Mouse (Mus musculus) embryonic facial prominence, embryonic 11.5 days (tissue): ENCODE results near the gene Nudt9. TPM values are rescaled to one million over a fixed set of nuclear protein-coding genes. Genes with fewer than 3 reads are reported as not detected.

Source experiments
- ATAC-seq: fragments of 200-750 bp; cut with Nextera tagmentation; replicated peaks from 2 replicates; pipeline ENCODE4 v1.8.0; 2017; ENCODE audit warnings: low read depth; ENCODE audit not compliant: insufficient number of reproducible peaks, low FRiP score, low TSS enrichment
- DNase-seq: peaks from one replicate; pipeline ENCODE4 v3.0.0-alpha.2; 2015; ENCODE audit warnings: low spot score
- H3K27ac ChIP-seq: fragments of 300-500 bp; sonication (generic); replicated peaks from 2 replicates; pipeline ENCODE4 v1.5.1; 2014; ENCODE audit warnings: mild to moderate bottlenecking, low read depth, low read length, control low read depth
- H3K27me3 ChIP-seq: fragments of 300-500 bp; sonication (generic); 2 replicates; pipeline ENCODE4 v1.6.1; 2014; ENCODE audit warnings: mild to moderate bottlenecking, low read length, moderate library complexity, mixed read lengths; ENCODE audit not compliant: control insufficient read depth, insufficient read depth
- H3K36me3 ChIP-seq: fragments of 300-500 bp; sonication (generic); replicated peaks from 2 replicates; pipeline ENCODE4 v1.6.1; 2014; ENCODE audit warnings: low read depth, mild to moderate bottlenecking, low read length, moderate library complexity, mixed read lengths; ENCODE audit not compliant: control insufficient read depth, insufficient read depth
- H3K4me1 ChIP-seq: fragments of 300-500 bp; sonication (generic); 2 replicates; pipeline ENCODE4 v1.6.1; 2014; ENCODE audit warnings: low read length, mixed read lengths; ENCODE audit not compliant: control insufficient read depth, insufficient read depth
- H3K4me2 ChIP-seq: fragments of 300-500 bp; sonication (generic); 2 replicates; pipeline ENCODE4 v1.6.1; 2014; ENCODE audit warnings: low read depth, mild to moderate bottlenecking, control low read depth, low read length, moderate library complexity
- H3K4me3 ChIP-seq: fragments of 300-500 bp; sonication (generic); 2 replicates; pipeline ENCODE4 v1.5.1; 2014; ENCODE audit warnings: low read depth, low read length, control low read depth
- H3K9ac ChIP-seq: fragments of 300-500 bp; sonication (generic); replicated peaks from 2 replicates; pipeline ENCODE4 v1.6.1; 2014; ENCODE audit warnings: mild to moderate bottlenecking, control low read depth, low read length
- H3K9me3 ChIP-seq: fragments of 300-500 bp; sonication (generic); replicated peaks from 2 replicates; pipeline ENCODE4 v1.6.1; 2016; ENCODE audit warnings: mild to moderate bottlenecking, low read length, inconsistent platforms, mixed read lengths; ENCODE audit not compliant: control insufficient read depth
- WGBS: fragments of 180-500 bp; shearing (Covaris S2); extraction: QIAGEN DNeasy Blood & Tissue Kit; methylation state at CpG from one replicate; pipeline ENCODE4 v1.1.7; 2014; 5-methylcytosine and 5-hydroxymethylcytosine counted together
- polyA plus RNA-seq: library from polyadenylated mRNA; unstranded; fragments of >200 nt; fragmentation: Nextera tagmentation; extraction: Ambion mirVana; gene quantifications from 2 replicates; pipeline ENCODE4 v1.2.1, GENCODE M21; 2014

The Nudt9 gene
- polyA plus RNA-seq, 1 experiment from 2014 or later: 66.9 TPM

GRCm38 (mm10) chr5:104024762-104025161 lies 21.3 kb upstream of the Nudt9 start:
- WGBS: 53% methylated on average over 11 of the region's 11 CpGs
- H3K9ac ChIP-seq: no peak overlapping the region
- no peaks in the 10 kb centered on the region for H3K27me3 ChIP-seq
- no peak overlapping the region for H3K4me2 ChIP-seq
- DNase-seq (no peak), ATAC-seq (no peak)
- H3K36me3 ChIP-seq: no peaks in the 10 kb centered on the region
- no peaks in the 10 kb centered on the region for H3K9me3 ChIP-seq
- no peaks in the 10 kb centered on the region for H3K4me1 ChIP-seq
- no peak overlapping the region for H3K27ac ChIP-seq
- H3K4me3 ChIP-seq: no peak overlapping the region

- DNase-seq: no peak
These were observed 20.8 kb upstream of the Nudt9 start for GRCm38 (mm10) chr5:104025245-104025854.

DNA sequence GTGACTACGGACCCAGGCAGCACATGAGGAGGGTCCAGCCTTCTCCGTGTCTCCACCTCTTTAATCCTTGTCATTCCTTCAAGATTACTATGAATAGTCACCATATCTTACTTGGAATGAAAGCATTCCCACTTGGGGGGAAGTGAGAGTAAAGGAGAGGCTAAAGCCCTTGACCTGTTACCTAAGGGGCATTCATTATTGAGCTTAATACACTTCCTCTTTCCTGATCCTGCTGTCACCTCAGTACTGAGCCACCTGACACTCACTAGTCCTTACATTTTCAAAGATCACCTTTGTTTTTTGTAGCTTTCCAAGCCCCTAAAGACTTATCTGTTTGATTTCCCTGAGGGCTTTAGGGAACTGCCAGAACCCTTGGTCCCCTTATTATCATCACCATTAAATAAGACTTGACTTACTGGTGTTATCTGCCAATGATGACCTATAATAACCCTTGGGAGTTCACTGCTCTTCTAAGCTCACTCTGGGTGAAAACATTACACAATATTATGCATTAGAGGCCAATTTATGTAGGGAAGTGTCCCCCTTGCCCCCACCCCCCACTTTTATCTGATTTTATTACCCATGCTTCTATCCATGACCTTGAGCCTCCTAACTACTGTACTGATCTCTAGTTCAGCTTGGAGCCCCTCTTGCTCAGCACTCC lies 13.5 kb upstream of the Nudt9 start:
- H3K9ac ChIP-seq: no peak overlapping the region
- H3K27me3 ChIP-seq: no peaks in the 10 kb centered on the region
- no peaks in the 10 kb centered on the region for H3K9me3 ChIP-seq
- H3K36me3 ChIP-seq: no peaks in the 10 kb centered on the region
- no peak overlapping the region for H3K27ac ChIP-seq
- ATAC-seq (no peak), DNase-seq (no peak)
- WGBS: 82% methylated on average over 2 of the region's 2 CpGs
- H3K4me3 ChIP-seq: no peak overlapping the region
- H3K4me1 ChIP-seq: no peaks in the 10 kb centered on the region
- H3K4me2 ChIP-seq: no peak overlapping the region

More at GRCm38 (mm10) chr5:104025245-104025854, 20.8 kb upstream of the Nudt9 start:
- Histone ChIP-seq H3K4me2 (no peak overlapping the region), H3K9me3 (no peaks in the 10 kb centered on the region), H3K27ac (no peak overlapping the region), H3K27me3 (no peaks in the 10 kb centered on the region), H3K4me1 (no peaks in the 10 kb centered on the region), H3K4me3 (no peak overlapping the region), H3K9ac (no peak overlapping the region), H3K36me3 (no peaks in the 10 kb centered on the region)
- WGBS: 31% methylated on average over 17 of the region's 17 CpGs
- no peak for ATAC-seq

GRCm38 (mm10) chr5:104035066-104035465 lies 11.0 kb upstream of the Nudt9 start:
- no peaks in the 10 kb centered on the region for H3K4me1 ChIP-seq
- H3K4me3 ChIP-seq: no peak overlapping the region
- H3K4me2 ChIP-seq: no peak overlapping the region
- H3K9ac ChIP-seq: no peak overlapping the region
- DNase-seq: no peak
- H3K27ac ChIP-seq: no peak overlapping the region
- no peak for ATAC-seq
- H3K27me3 ChIP-seq: no peaks in the 10 kb centered on the region
- no peaks in the 10 kb centered on the region for H3K9me3 ChIP-seq
- no peaks in the 10 kb centered on the region for H3K36me3 ChIP-seq

DNA sequence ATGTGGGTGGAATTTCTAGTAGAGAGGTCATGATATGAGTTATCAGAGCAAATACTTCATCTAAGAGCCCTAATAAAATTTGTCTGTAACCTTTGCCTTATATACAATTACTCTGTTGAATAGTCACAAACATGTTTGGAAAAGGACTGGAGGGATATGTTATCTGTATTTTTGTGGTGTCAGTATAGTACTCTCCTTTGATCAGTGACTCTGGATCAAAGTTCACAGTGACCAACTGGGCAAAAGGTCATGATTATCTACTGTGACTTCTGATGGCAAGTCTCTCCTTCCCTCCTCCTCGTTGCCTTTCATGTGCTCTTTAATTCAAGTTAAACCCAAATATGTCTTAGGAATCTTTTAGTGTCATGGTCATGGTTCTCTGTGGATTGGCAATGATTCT lies 10.3 kb upstream of the Nudt9 start:
- Histone ChIP-seq H3K4me2 (no peak overlapping the region), H3K9ac (no peak overlapping the region), H3K27me3 (no peaks in the 10 kb centered on the region), H3K9me3 (no peaks in the 10 kb centered on the region), H3K4me3 (no peak overlapping the region), H3K27ac (no peak overlapping the region), H3K4me1 (no peaks in the 10 kb centered on the region), H3K36me3 (no peaks in the 10 kb centered on the region)
- 52% methylated on average over 1 of the region's 1 CpGs for WGBS
- no peak for ATAC-seq
- no peak for DNase-seq

DNA sequence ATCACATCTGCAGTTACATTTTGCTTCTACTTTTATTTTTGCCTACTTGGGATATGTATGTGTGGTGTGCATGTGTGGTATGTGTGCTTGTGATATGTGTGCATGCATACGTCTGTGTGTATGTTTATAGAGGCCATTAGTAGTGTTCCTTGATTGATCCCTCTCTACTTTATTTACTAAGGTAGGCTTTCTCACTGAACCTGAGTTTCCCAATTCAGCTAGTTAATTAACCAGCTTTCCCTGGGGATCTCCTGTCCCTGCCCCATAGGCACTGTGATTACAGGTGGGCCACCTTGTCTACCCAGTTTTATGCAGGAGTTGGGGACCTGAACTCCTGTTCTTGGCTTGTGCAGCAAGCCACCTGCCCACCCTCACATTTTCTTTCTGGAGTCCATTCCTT lies 9.4 kb upstream of the Nudt9 start:
- 92% methylated on average over 1 of the region's 1 CpGs for WGBS
- H3K27ac ChIP-seq: no peak overlapping the region
- ATAC-seq: no peak

GRCm38 (mm10) chr5:104039154-104039932 lies 6.8 kb upstream of the Nudt9 start:
- Histone ChIP-seq H3K27ac (no peak overlapping the region), H3K9ac (no peak overlapping the region), H3K9me3 (no peaks in the 10 kb centered on the region), H3K4me3 (no peak overlapping the region), H3K36me3 (no peaks in the 10 kb centered on the region), H3K27me3 (no peaks in the 10 kb centered on the region), H3K4me1 (no peaks in the 10 kb centered on the region), H3K4me2 (no peak overlapping the region)
- peak; percentile 52 for DNase-seq
- ATAC-seq: no peak
- 66% methylated on average over 6 of the region's 6 CpGs for WGBS

More for the DNA sequence above, 9.4 kb upstream of the Nudt9 start:
- Histone ChIP-seq H3K36me3 (no peaks in the 10 kb centered on the region), H3K4me3 (no peak overlapping the region), H3K9ac (no peak overlapping the region), H3K4me2 (no peak overlapping the region), H3K9me3 (no peaks in the 10 kb centered on the region), H3K4me1 (no peaks in the 10 kb centered on the region), H3K27me3 (no peaks in the 10 kb centered on the region)
- DNase-seq: no peak

- no peak overlapping the region for H3K9ac ChIP-seq
- 93% methylated on average over 2 of the region's 2 CpGs for WGBS
- ATAC-seq (no peak), DNase-seq (no peak)
- no peak overlapping the region for H3K4me3 ChIP-seq
- no peaks in the 10 kb centered on the region for H3K4me1 ChIP-seq
- H3K4me2 ChIP-seq: no peak overlapping the region
- no peaks in the 10 kb centered on the region for H3K36me3 ChIP-seq
- H3K27ac ChIP-seq: no peak overlapping the region
- H3K9me3 ChIP-seq: no peaks in the 10 kb centered on the region
- H3K27me3 ChIP-seq: no peaks in the 10 kb centered on the region
These were observed 3.2 kb upstream of the Nudt9 start for GRCm38 (mm10) chr5:104042906-104043305.
